Mouse (Mus musculus): Measurements from ENCODE around the gene Crebl2.
A peak's percentile ranks its signal among the peaks of the same experiment; 100 is the strongest.

GRCm38 (mm10) chr6:134829786-134830700, at the start of gene Crebl2:
- TF ChIP-seq CTCF (IDR thresholded peaks at IDR 0.05; ENCODE audit: borderline replicate concordance, control insufficient read depth, extremely low read depth, insufficient read depth, low read length, poor library complexity) (0 out of 2 replicates have a peak, but pooled peaks have one; percentile 23), POLR2A (IDR thresholded peaks at IDR 0.05; ENCODE audit: control insufficient read depth, extremely low read depth, insufficient read depth, low read length, poor library complexity) (peak; percentile 82; the same call in 1 of the 2 replicates)
